Mouse (Mus musculus) E14TG2a.4 (cell line): ENCODE data around the gene Gm13889.

Experiments used
- CTCF ChIP-seq: conservative IDR thresholded peaks from 2 replicates; pipeline ENCODE4 v1.5.1; 2014; ENCODE audit warnings: low read length
- NANOG ChIP-seq: IDR thresholded peaks from 2 replicates; pipeline ENCODE4 v1.6.1; 2014; ENCODE audit warnings: borderline replicate concordance, low read length, mixed read lengths
- POU5F1 ChIP-seq: IDR thresholded peaks from 2 replicates; pipeline ENCODE4 v1.6.1; 2014; ENCODE audit warnings: low read length, borderline replicate concordance

DNA sequence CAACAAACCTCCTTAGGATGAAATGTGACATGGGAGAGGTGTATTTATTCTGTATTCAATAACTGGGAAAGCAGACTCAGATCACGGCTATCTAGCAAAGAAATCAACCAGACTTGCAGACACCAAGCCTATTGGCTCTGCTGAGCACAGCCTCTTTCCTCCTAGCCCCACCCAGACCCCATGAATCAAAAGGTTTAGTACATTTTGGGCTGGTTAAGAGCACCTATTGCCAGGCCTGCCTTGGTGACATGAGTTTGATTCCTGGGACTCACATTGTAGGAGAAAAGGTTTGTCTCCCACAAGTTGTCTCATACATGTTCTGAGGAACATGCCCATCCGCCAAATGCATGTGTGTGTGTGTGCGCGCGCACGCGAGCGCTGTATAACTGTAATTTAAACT is 30.9 kb downstream of the Gm13889 start:
- TF ChIP-seq CTCF (no peak), NANOG (no peak), POU5F1 (no peak)
